Mouse (Mus musculus): ENCODE measurements around the gene Ifitm2. TPM values are rescaled to one million over a fixed set of nuclear protein-coding genes. Genes with fewer than 3 reads are reported as not detected.

Gene Ifitm2
- total RNA-seq, 2 experiments from 2014 or later, result 238 to 274 TPM

- DNase-seq (ENCODE audit: low spot score in 2 of 2), result no peak
Observed at GRCm38 (mm10) chr7:140945247-140945646, 10.5 kb downstream of the Ifitm2 start.

GRCm38 (mm10) chr7:140944236-140944635 is 11.6 kb downstream of the Ifitm2 start:
- DNase-seq (ENCODE audit: low spot score in 2 of 2), result no peak

GRCm38 (mm10) chr7:140943356-140943755 is 12.4 kb downstream of the Ifitm2 start:
- no peak for DNase-seq (ENCODE audit: low spot score in 2 of 2)

- no peak for DNase-seq (ENCODE audit: low spot score in 2 of 2)
Observed at GRCm38 (mm10) chr7:140942811-140943210, 13.0 kb downstream of the Ifitm2 start.

GRCm38 (mm10) chr7:140942341-140942740 is 13.4 kb downstream of the Ifitm2 start:
- DNase-seq (ENCODE audit: low spot score in 2 of 2), result no peak

- peak; percentile 80 to 89 for DNase-seq (ENCODE audit: low spot score in 2 of 2)
Observed at GRCm38 (mm10) chr7:140941222-140942051, 14.3 kb downstream of the Ifitm2 start, which contains the start of gene Pgghg. TSS of gene Pgghg (plus strand) at chr7:140941391.

- no peak for DNase-seq (ENCODE audit: low spot score in 2 of 2)
Observed at GRCm38 (mm10) chr7:140939669-140940171, 16.1 kb downstream of the Ifitm2 start.

- DNase-seq (ENCODE audit: low spot score in 2 of 2), result no peak
Observed at GRCm38 (mm10) chr7:140938896-140939295, 16.9 kb downstream of the Ifitm2 start.

GRCm38 (mm10) chr7:140938436-140938835 is 17.4 kb downstream of the Ifitm2 start:
- no peak for DNase-seq (ENCODE audit: low spot score in 2 of 2)

- DNase-seq (ENCODE audit: low spot score in 2 of 2), result no peak
Observed at GRCm38 (mm10) chr7:140927181-140927580, 28.6 kb downstream of the Ifitm2 start.

- DNase-seq (ENCODE audit: low spot score in 2 of 2), result no peak
Observed at GRCm38 (mm10) chr7:140923070-140923775, 32.6 kb downstream of the Ifitm2 start.

- DNase-seq (ENCODE audit: low spot score in 2 of 2), result peak in 1 of 2 experiments; percentile 51
Observed at GRCm38 (mm10) chr7:140922398-140923069, 33.3 kb downstream of the Ifitm2 start.

GRCm38 (mm10) chr7:140921225-140921975 is 34.4 kb downstream of the Ifitm2 start:
- no peak for DNase-seq (ENCODE audit: low spot score in 2 of 2)

- no peak for DNase-seq (ENCODE audit: low spot score in 2 of 2)
Observed at GRCm38 (mm10) chr7:140920418-140921029, 35.3 kb downstream of the Ifitm2 start, which contains the start of gene Nlrp6. TSS of gene Nlrp6 (plus strand) at chr7:140920902.

- DNase-seq (ENCODE audit: low spot score in 2 of 2), result no peak
Observed at GRCm38 (mm10) chr7:140919911-140920310, 35.9 kb downstream of the Ifitm2 start.

- DNase-seq (ENCODE audit: low spot score in 2 of 2), result no peak
Observed at GRCm38 (mm10) chr7:140914031-140914690, 41.6 kb downstream of the Ifitm2 start.

GRCm38 (mm10) chr7:140912846-140913482 is 42.8 kb downstream of the Ifitm2 start:
- DNase-seq (ENCODE audit: low spot score in 2 of 2), result no peak

GRCm38 (mm10) chr7:140912293-140912692 is 43.5 kb downstream of the Ifitm2 start:
- no peak for DNase-seq (ENCODE audit: low spot score in 2 of 2)

GRCm38 (mm10) chr7:140908634-140909107 is 47.1 kb downstream of the Ifitm2 start:
- peak; percentile 50 to 80 for DNase-seq (ENCODE audit: low spot score in 2 of 2)
